Mouse (Mus musculus): Measurements from ENCODE around the gene Map2k6. TPM values are rescaled to one million over a fixed set of nuclear protein-coding genes. Genes with fewer than 3 reads are reported as not detected.

Gene Map2k6
- polyA plus RNA-seq, 1 experiment from 2014 or later: 36.0 TPM

- peaks cover 35% of the 10 kb centered on the region for H3K4me1 ChIP-seq
- no peak overlapping the region for H3K27ac ChIP-seq
- WGBS: 30% methylated on average over 6 of the region's 6 CpGs
- H3K4me3 ChIP-seq: no peak overlapping the region
- H3K36me3 ChIP-seq (replicated peaks): peaks cover 36% of the 10 kb centered on the region
- no peaks in the 10 kb centered on the region; the same call in 1 of the 2 replicates for H3K9me3 ChIP-seq
- peak; percentile 21 for DNase-seq (ENCODE audit: extremely low spot score, low spot score)
- H3K27me3 ChIP-seq (ENCODE audit: poor library complexity, severe bottlenecking): peaks cover 39% of the 10 kb centered on the region
These were observed 84.2 kb downstream of the Map2k6 start for GRCm38 (mm10) chr11:110483165-110483564.

- Histone ChIP-seq H3K9me3 (no peaks in the 10 kb centered on the region; the same call in 1 of the 2 replicates), H3K4me1 (peaks cover 22% of the 10 kb centered on the region)
- WGBS: 100% methylated on average over 1 of the region's 1 CpGs
These were observed 85.5 kb downstream of the Map2k6 start for GRCm38 (mm10) chr11:110484426-110484825.

GRCm38 (mm10) chr11:110485081-110485480 is 86.2 kb downstream of the Map2k6 start:
- no peaks in the 10 kb centered on the region; the same call in 1 of the 2 replicates for H3K9me3 ChIP-seq
- no peak overlapping the region for H3K4me3 ChIP-seq
- 93% methylated on average over 6 of the region's 6 CpGs for WGBS
- peaks cover 47% of the 10 kb centered on the region for H3K36me3 ChIP-seq (replicated peaks)
- peaks cover 16% of the 10 kb centered on the region for H3K4me1 ChIP-seq
- H3K27me3 ChIP-seq (ENCODE audit: poor library complexity, severe bottlenecking): peaks cover 30% of the 10 kb centered on the region
- DNase-seq (ENCODE audit: extremely low spot score, low spot score): no peak
- H3K27ac ChIP-seq: no peak overlapping the region

More at GRCm38 (mm10) chr11:110484426-110484825, 85.5 kb downstream of the Map2k6 start:
- Histone ChIP-seq H3K27me3 (ENCODE audit: poor library complexity, severe bottlenecking) (peaks cover 35% of the 10 kb centered on the region), H3K27ac (no peak overlapping the region), H3K36me3 (replicated peaks) (peaks cover 41% of the 10 kb centered on the region), H3K4me3 (no peak overlapping the region)
- no peak for DNase-seq (ENCODE audit: extremely low spot score, low spot score)

- no peaks in the 10 kb centered on the region for H3K4me1 ChIP-seq
- DNase-seq (ENCODE audit: extremely low spot score, low spot score): no peak
- H3K27me3 ChIP-seq (ENCODE audit: poor library complexity, severe bottlenecking): peaks cover 3% of the 10 kb centered on the region
- 93% methylated on average over 6 of the region's 6 CpGs for WGBS
- no peak overlapping the region for H3K27ac ChIP-seq
- H3K36me3 ChIP-seq (replicated peaks): peaks cover 68% of the 10 kb centered on the region
- H3K9me3 ChIP-seq: peaks cover 8% of the 10 kb centered on the region
- no peak overlapping the region for H3K4me3 ChIP-seq
These were observed 88.9 kb downstream of the Map2k6 start for GRCm38 (mm10) chr11:110487796-110488195.

GRCm38 (mm10) chr11:110488301-110488700 is 89.4 kb downstream of the Map2k6 start:
- H3K36me3 ChIP-seq (replicated peaks): peaks cover 73% of the 10 kb centered on the region
- H3K4me1 ChIP-seq: no peaks in the 10 kb centered on the region
- WGBS: 93% methylated on average over 7 of the region's 7 CpGs
- no peak overlapping the region for H3K27ac ChIP-seq
- H3K9me3 ChIP-seq: peaks cover 8% of the 10 kb centered on the region
- H3K4me3 ChIP-seq: no peak overlapping the region
- DNase-seq (ENCODE audit: extremely low spot score, low spot score): no peak
- H3K27me3 ChIP-seq (ENCODE audit: poor library complexity, severe bottlenecking): no peaks in the 10 kb centered on the region

GRCm38 (mm10) chr11:110495323-110496060 is 96.6 kb downstream of the Map2k6 start:
- H3K27ac ChIP-seq: no peak overlapping the region
- DNase-seq (ENCODE audit: extremely low spot score, low spot score): no peak
- H3K36me3 ChIP-seq (replicated peaks): peaks cover 90% of the 10 kb centered on the region
- no peak overlapping the region for H3K4me3 ChIP-seq
- WGBS: 83% methylated on average over 4 of the region's 4 CpGs
- no peaks in the 10 kb centered on the region for H3K27me3 ChIP-seq (ENCODE audit: poor library complexity, severe bottlenecking)
- H3K9me3 ChIP-seq: peaks cover 8% of the 10 kb centered on the region
- H3K4me1 ChIP-seq: no peaks in the 10 kb centered on the region

- no peak overlapping the region for H3K27ac ChIP-seq
- no peaks in the 10 kb centered on the region for H3K27me3 ChIP-seq (ENCODE audit: poor library complexity, severe bottlenecking)
- no peak overlapping the region for H3K4me3 ChIP-seq
- whole genome bisulfite sequencing: 55% methylated on average over 12 of the region's 12 CpGs
- H3K36me3 ChIP-seq (replicated peaks): peaks cover 90% of the 10 kb centered on the region
- peaks cover 8% of the 10 kb centered on the region for H3K9me3 ChIP-seq
- peak; percentile 25 for DNase-seq (ENCODE audit: extremely low spot score, low spot score)
- no peaks in the 10 kb centered on the region for H3K4me1 ChIP-seq
These were observed 97.1 kb downstream of the Map2k6 start for GRCm38 (mm10) chr11:110496061-110496446.

GRCm38 (mm10) chr11:110497743-110498142 is 98.8 kb downstream of the Map2k6 start:
- no peak for DNase-seq (ENCODE audit: extremely low spot score, low spot score)
- Histone ChIP-seq H3K4me1 (no peaks in the 10 kb centered on the region), H3K27ac (no peak overlapping the region), H3K36me3 (replicated peaks) (peaks cover 89% of the 10 kb centered on the region), H3K4me3 (no peak overlapping the region), H3K27me3 (ENCODE audit: poor library complexity, severe bottlenecking) (no peaks in the 10 kb centered on the region), H3K9me3 (no peaks in the 10 kb centered on the region)
- WGBS: 92% methylated on average over 8 of the region's 8 CpGs

- Histone ChIP-seq H3K4me1 (no peaks in the 10 kb centered on the region), H3K9me3 (no peaks in the 10 kb centered on the region), H3K36me3 (replicated peaks) (peaks cover 89% of the 10 kb centered on the region), H3K27me3 (ENCODE audit: poor library complexity, severe bottlenecking) (no peaks in the 10 kb centered on the region), H3K4me3 (no peak overlapping the region), H3K27ac (no peak overlapping the region)
- DNase-seq (ENCODE audit: extremely low spot score, low spot score): no peak
- WGBS: 80% methylated on average over 6 of the region's 6 CpGs
These were observed 99.8 kb downstream of the Map2k6 start for GRCm38 (mm10) chr11:110498651-110499213.

- H3K4me1 ChIP-seq: no peaks in the 10 kb centered on the region
- whole genome bisulfite sequencing: 92% methylated on average over 11 of the region's 11 CpGs
- DNase-seq (ENCODE audit: extremely low spot score, low spot score): no peak
- H3K9me3 ChIP-seq: no peaks in the 10 kb centered on the region
- H3K27me3 ChIP-seq (ENCODE audit: poor library complexity, severe bottlenecking): no peaks in the 10 kb centered on the region
- no peak overlapping the region for H3K27ac ChIP-seq
- H3K36me3 ChIP-seq (replicated peaks): peaks cover 91% of the 10 kb centered on the region
- no peak overlapping the region for H3K4me3 ChIP-seq
These were observed 104.2 kb downstream of the Map2k6 start for GRCm38 (mm10) chr11:110502937-110503670.

GRCm38 (mm10) chr11:110511466-110511865 is 112.5 kb downstream of the Map2k6 start:
- Histone ChIP-seq H3K9me3 (peaks cover 5% of the 10 kb centered on the region; the same call in 1 of the 2 replicates), H3K4me1 (no peaks in the 10 kb centered on the region), H3K4me3 (no peak overlapping the region), H3K27ac (no peak overlapping the region), H3K36me3 (replicated peaks) (peaks cover 90% of the 10 kb centered on the region), H3K27me3 (ENCODE audit: poor library complexity, severe bottlenecking) (no peaks in the 10 kb centered on the region)
- DNase-seq (ENCODE audit: extremely low spot score, low spot score): no peak
- 92% methylated on average over 7 of the region's 7 CpGs for WGBS

GRCm38 (mm10) chr11:110518648-110519047 is 119.7 kb downstream of the Map2k6 start:
- Histone ChIP-seq H3K9me3 (no peaks in the 10 kb centered on the region), H3K27me3 (ENCODE audit: poor library complexity, severe bottlenecking) (no peaks in the 10 kb centered on the region), H3K4me3 (no peak overlapping the region), H3K27ac (no peak overlapping the region), H3K4me1 (no peaks in the 10 kb centered on the region), H3K36me3 (replicated peaks) (peaks cover 72% of the 10 kb centered on the region)
- no peak for DNase-seq (ENCODE audit: extremely low spot score, low spot score)
- WGBS: 98% methylated on average over 1 of the region's 1 CpGs

- no peak overlapping the region for H3K27ac ChIP-seq
- DNase-seq (ENCODE audit: extremely low spot score, low spot score): no peak
- no peak overlapping the region for H3K4me3 ChIP-seq
- WGBS: 93% methylated on average over 2 of the region's 2 CpGs
- peaks cover 43% of the 10 kb centered on the region for H3K36me3 ChIP-seq (replicated peaks)
- no peaks in the 10 kb centered on the region for H3K27me3 ChIP-seq (ENCODE audit: poor library complexity, severe bottlenecking)
- H3K9me3 ChIP-seq: no peaks in the 10 kb centered on the region
- H3K4me1 ChIP-seq: no peaks in the 10 kb centered on the region
These were observed 124.0 kb downstream of the Map2k6 start for GRCm38 (mm10) chr11:110522906-110523305.
